Mouse (Mus musculus): ENCODE results near the gene Col17a1.

Col17a1 gene
- long read RNA-seq, experiment 1, result 0 reads
- long read RNA-seq, experiment 2, result 0 reads

DNA sequence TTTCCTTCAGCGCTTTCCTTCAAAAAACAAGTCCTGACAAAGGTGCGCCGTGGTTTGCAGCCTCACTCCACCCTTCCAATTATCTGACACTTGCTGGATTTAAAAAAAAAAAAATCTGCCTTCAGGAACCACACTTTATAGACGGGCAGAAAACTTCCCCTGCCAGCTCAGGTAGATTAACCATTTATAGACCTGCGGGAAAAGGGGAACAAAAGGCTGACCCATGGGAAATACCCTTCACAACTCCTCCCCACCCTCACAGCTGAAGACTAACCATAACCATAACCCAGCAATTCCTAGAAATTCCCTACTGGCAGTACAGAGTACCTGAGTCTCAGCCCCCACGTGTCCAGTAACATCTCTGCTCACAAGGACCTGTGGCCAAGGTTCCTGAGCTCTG, at the start of gene Col17a1:
TSS of gene Col17a1 (minus strand) at position 101 of the 400 bp plus-strand sequence.
- intact Hi-C loops (cut with DNase I), result no loop called here

DNA sequence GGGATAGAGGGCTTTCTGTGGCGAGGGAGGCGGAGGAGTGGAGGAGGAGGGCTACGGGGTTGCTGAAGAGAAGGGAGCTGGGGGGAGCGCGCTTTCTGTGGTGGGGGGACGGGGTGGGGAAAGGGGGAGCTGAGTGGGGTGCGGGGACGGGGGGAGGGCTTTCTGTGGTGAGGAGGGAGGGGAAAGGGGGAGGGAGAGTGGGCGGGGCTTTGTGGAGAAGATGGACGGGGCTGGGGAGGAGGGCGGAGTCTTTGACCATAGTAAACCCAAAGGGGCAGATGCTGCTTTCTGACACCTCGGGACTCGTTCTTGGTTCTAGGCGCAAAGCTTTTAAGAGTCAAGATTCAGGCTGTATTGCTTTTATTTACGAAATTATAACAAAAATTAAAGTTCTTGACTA, 40.0 kb upstream of the Col17a1 start:
- intact Hi-C loops (cut with DNase I), result loop anchor here (10.0 kb wide), 1 partner anchor 217 kb away; no protein-coding TSS in a partner anchor

DNA sequence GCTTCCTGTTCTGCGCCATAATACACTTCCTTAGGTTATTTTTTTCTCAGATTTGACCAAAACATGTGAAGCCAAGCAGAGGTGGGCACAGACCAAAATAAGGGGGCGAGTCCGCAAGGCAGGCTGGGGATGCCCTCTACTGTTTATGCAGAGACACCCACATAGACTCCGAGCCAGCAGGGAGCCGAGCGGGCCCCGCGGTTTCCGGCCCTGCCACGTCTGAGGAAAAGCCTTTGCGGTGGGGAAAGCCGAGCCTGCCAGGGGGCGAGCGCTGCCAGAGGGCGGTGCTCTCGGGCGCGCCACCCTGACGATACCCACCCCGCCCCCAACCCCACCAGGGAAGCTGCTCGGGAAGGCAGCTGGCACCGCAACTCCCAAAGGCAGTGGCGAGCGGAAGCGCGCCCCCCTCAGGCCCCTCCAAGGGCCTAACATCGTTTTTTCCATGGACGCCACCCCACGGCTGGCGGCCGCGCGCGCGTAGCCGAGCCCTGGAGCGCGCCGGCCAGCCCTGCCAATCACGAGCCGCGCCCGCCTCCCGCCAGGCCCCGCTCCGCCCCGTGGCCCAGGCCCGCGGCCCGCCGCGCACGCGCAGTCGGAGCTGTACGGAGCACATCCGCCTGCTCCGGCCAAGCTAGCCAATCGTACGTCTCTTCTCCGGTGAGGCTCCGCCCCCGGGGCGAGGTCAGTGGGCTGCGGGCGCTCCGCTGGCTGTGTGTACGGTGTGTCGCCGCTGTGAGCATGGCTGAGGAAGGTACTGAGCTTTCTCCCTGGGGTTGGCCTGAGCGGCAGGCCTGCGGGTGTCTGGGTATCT, 39.4 kb upstream of the Col17a1 start, which contains the start of gene Sfr1:
TSS of gene Sfr1 (plus strand) at position 612 of the 811 bp plus-strand sequence.
- intact Hi-C loops (cut with DNase I), result loop anchor here (10.0 kb wide), 1 partner anchor 216 kb away; no protein-coding TSS in a partner anchor

DNA sequence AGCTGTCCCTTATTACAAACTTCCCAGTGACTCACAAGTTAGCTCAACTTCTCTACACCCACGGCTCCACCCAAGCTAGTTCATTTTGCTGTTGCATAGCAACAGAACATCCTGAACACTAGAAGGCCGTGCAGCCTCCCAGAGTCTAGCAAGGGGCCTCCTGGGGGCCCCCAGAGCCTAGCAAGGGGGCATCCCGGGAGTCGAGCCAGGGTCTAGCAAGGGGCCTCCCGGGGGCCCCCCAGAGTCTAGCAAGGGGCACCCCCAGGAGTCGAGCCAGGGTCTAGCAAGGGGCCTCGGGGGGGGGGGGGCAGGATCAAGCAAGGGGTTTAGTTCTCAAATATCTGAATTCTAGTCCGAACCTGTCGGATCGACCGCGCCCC, 38.8 kb upstream of the Col17a1 start:
- intact Hi-C loops (cut with DNase I), result loop anchor here (10.0 kb wide), 1 partner anchor 216 kb away; no protein-coding TSS in a partner anchor

DNA sequence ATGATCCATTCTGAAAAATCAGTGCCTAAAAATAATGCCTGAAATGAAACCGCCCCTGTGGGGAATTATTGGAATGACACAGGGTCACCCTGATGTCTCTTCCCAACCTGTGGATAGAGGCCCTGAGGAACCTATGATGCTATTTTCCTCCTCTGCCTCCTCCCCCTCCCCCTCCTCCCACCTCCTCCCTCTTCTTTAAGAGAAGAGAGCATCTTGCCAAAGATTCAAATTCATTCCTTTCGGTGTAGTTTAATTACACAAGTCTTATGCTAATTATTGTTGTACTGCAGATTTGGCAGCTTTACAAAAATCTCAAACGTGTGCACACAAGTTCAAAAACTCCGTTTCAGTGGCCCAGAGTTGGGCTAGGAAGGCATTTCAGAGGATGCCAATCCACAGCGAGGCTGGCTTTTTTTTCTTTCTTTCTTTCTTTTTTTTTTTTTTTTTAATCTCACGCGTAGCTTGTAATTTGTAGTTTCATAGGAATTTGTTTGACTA, 33.8 kb upstream of the Col17a1 start:
- intact Hi-C loops (cut with DNase I), result no loop called here

DNA sequence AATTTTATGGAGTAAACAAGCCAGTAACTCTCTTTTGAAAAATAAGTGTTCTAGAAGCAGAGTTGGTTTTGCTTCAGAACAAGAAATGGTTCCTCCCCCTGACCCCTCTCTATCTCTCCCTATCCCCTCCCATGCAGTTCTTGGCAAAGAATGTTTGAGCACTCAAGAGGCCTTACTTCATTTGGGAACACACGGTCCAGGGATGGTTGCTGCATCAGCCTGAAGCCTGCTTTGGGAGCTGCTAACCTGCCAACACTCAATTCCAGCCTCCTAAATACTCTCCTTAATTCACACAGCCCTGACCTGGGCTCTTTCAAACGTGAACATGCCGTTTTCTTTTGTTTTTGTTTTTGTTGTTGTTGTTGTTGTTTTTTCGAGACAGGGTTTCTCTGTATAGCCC, 33.0 kb upstream of the Col17a1 start:
- intact Hi-C loops (cut with DNase I), result no loop called here

DNA sequence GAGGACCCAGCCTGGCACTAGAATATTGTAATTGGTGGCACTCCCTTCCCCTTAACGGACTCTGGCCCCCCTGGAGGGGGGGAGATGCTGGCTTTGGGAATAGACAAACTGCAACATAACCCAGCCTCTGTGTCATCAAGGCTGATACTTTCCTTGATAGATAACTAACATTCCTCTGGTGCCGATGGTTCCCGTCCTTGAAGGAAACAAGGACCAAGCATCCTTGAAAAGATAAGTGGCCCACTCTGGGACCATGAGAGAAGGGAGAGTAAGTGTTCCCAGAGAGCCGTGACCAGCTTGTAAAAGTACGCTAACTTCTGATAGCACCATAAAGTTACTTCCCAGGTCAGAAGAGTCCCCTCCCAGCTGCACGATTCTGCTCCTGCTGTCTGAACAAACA, 30.6 kb upstream of the Col17a1 start:
- intact Hi-C loops (cut with DNase I), result no loop called here

DNA sequence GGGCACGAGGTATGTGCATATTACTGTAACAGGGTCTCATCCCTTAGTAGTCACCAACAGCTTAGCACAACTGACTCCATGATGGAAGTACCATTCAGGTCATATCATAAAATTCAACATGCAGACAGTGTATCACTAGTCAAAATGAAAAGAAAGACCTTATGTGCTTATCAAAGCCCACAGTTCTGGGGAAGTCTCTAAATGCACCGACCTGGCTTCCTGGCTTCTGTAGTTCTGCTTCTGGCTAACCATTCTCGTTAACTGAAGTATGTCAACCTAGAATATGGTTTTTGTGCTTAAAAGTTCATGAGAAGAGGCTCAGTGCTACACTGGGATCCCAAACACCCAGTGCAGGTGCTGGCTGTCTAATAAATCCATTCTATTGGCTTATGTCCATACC, 27.3 kb upstream of the Col17a1 start:
- intact Hi-C loops (cut with DNase I), result no loop called here

DNA sequence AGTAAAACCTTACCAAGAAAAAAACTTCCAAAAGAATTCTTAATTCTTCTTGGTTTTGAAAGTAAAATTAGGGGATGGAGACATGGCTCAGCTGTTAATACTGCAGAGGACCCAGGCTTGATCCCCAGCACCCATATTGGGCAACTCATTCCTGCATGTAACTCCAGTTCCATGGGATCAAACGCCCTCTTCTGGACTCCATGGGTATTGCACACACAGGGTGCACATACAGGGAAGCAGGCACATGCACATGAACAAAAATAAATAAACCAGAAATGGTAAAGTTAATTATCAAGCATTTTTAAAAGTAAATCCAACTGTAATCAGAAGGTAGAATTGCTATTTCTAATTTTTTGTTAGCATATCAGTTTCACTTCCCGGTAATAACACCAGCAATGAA, 24.2 kb upstream of the Col17a1 start:
- intact Hi-C loops (cut with DNase I), result no loop called here

DNA sequence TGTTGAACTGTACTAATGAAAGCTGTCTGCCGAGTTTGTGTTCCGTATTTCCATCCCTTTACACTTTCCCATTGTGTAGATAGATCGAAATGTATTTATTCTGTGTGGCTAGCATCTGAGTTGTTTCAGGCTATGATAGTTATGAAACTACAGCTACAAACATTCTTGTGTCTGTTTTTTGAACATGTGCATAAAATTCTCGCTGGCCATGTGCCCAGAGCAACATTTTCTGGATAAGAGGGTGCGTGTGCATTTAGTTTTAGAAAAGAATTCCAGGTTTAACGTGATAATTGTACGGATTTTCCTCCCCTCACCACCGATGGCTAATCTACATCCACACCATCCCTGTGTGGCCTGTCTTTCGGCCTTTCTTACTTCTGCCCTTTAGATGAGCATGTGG, 21.6 kb upstream of the Col17a1 start:
- intact Hi-C loops (cut with DNase I), result no loop called here

DNA sequence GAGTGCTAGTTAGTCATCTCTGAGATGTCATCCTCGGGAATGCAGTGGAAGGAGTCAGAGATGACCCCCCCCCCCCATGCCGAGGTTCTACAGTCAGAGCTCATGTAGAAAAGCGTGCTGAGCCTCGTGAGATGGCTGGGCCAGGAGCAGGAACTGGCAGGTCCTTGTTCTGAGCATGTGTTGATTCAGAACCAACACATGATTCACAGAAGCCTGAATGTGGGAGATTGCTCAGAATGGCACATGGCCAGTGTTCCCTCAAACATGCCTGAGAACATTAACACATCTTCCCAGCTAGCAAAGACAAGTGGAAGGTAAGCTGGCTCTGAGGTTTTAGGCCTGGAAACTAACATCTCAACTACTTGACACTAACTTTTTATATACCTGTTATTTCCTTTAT, 18.5 kb upstream of the Col17a1 start:
- intact Hi-C loops (cut with DNase I), result no loop called here

DNA sequence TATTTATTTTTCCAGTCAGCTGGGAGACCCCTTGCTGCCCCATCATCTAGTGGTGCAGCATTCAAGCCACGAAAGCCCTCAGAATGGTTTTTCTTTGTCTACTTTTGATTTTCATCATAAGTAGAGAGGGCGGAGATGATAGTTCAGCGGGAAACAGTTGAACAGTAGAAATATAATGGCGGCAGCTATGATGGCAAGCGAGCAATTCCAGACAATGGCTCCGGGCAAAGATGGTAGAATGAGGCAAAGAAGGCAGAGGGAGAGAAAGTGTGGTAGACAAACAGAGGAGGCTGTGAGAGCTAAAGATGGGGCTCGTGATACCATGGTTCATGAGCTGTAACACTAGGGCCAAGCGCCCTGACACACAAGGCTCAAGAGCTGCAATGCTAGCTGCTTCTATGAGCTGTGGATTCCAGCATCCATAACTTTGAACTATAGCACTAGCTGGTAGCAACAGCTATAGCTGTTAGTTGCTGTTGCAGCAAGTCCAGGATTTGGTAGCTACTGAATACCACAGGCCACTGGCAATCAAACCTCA, 13.9 kb upstream of the Col17a1 start:
- intact Hi-C loops (cut with DNase I), result no loop called here

DNA sequence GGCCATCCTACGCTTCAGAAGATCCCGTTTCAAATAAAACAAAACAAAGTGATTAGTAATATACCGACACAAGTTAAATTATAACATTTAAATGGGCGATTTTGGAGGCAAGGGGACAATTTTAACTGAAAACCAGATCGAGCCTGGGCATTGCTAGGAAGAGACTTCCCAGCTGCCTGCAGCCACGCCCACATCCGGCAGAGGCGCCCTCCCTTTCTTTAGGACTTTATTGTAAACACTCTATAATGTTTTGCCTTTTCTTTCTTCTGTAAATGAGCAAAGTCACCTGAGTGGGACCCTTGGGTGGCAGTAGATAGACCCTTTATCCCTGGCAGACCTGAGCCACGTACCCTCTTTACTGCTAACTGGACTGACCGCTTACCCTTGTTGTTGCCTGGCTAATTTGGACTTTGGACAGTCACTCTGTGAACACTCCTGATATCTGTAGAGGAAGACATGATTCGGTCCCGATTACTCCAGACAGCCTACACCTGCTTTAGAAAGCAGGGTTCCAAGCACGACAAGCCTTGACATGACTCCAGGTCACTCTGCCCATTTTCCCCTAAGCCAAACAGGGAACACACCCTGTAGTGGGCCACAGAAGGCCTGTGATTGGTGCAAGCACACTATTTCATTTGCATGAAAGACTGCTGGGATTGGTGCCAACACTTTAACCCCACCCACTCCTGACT, 13.3 kb upstream of the Col17a1 start:
- intact Hi-C loops (cut with DNase I), result no loop called here

DNA sequence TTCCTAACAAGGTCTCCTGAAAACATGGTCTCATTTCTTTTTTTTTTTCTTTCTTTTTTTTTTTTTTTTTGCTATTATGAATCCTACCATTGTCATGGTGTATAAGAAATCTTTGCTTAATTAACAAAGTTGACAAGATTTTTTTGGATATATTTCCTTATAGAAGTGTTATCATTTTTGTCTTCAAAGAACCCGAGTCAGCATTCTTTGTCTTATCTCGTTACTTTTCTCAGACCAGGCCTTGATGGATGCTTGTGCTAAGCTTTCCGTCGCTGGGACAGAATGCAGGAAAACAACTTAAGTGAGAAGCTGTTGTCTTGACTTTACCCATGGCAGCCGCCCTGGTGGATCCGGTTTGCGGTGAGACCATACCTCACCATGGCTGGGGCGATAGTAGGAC, 8.6 kb upstream of the Col17a1 start:
- intact Hi-C loops (cut with DNase I), result no loop called here

DNA sequence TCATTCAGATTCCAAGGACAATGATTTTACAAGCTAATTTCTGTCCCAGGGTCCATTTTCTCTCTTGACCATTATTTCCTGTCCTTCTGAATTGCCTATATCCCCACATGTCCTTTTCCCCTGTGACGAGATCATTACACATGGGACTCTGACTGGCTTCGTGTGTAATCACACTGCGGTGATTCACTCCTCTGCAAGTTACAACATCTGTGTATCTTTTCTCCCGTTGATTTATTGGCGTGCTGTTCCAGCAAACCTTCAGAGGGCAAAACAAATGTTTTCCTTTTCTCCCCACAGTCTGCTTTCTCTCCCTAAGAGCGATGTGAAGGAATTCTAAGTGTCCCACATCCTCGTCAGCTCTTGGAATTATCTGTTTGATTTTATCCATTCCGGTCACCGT, 7.8 kb upstream of the Col17a1 start:
- intact Hi-C loops (cut with DNase I), result no loop called here

DNA sequence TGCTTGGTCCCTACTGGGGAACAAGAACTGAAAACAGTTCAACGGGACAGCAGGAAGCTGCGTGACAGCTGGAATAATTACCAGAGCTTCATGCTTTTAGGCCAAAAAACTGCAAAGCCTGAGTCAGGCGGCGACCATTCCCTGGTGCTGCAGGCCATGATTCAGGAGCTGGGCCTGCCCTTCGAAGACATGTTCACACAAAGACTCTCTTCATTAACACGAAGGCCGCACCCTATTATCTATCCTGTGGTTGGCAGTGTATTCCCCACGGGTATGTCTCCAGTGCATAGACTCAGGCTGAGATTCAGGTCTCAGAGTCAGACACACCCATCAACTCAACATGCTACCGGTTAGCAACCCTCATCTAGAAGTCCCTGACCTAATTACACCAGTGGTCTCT, 6.4 kb upstream of the Col17a1 start:
- intact Hi-C loops (cut with DNase I), result no loop called here

DNA sequence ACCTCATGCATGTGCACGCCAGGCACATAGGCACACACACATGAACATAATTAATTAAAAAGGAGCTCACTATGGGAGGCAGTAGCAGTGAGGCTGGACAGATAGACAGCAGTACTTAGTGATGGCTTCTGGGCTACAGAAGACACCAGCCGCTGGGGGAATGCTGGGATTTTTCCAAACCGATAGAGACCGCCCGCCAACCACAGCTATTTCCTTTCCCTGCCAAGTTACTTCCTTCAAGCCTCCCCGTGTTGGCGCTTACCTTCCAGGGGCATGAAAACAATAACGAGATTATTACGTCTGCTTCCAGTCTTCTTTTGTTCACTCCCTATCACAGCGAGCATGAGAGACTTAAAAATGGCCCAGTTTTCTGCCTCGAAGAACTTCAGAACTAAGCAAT, 5.2 kb upstream of the Col17a1 start:
- intact Hi-C loops (cut with DNase I), result no loop called here

DNA sequence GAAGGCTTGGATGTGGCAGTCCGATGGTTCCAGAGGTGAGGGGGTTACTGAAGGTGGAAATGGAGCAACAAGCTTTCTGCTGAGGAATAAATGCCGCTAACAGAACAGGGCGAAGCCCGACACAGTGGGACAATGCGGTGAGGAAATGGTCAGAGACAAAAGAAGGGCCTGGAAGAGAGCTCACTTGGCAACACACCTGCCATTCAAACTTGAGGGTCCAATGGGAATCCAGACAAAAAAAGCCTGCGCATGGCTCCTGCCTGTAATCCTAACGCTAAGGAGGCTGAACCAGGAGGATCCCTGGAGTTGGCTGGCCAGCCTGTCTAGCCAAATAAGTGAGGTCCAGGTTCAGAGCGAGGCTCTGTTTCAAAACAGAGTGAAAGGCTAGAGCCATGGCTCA, 4.5 kb upstream of the Col17a1 start:
- intact Hi-C loops (cut with DNase I), result no loop called here

DNA sequence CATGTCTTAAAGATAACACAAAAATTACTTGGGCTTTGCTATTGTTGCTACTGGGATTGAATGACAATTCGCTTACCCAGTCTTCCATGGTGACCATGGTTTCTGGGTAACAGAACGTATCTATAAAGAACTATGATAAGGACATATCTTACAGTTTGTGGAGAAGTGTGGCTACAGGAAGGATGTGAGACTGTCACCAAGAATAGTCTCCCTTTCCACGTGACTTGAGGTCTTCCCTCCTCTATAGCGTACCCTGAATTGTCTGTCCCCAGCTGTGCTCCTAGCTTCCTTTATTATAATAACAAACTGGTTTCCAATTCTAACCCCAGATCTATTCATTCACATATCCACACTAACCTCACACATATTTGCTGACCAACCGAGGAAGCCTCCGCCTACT, 3.8 kb upstream of the Col17a1 start:
- intact Hi-C loops (cut with DNase I), result no loop called here

DNA sequence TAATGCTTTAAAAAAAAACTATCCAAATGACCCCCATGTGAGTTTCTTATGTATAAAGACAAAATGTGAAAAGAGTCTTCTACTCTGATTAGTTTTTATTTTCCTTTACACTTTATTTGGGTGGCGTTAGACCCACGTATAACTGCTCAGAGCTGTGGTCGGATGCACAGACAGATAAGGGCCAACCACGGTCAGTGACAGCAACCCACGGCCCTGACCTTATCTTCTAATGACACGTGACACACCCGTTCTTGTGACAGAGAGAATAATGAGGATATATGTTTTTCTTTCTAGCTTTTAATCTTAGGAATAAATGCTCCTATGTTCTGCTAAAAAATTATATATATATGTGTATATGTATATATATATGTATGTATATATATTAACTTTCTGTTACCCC, 2.3 kb downstream of the Col17a1 start:
- intact Hi-C loops (cut with DNase I), result no loop called here

DNA sequence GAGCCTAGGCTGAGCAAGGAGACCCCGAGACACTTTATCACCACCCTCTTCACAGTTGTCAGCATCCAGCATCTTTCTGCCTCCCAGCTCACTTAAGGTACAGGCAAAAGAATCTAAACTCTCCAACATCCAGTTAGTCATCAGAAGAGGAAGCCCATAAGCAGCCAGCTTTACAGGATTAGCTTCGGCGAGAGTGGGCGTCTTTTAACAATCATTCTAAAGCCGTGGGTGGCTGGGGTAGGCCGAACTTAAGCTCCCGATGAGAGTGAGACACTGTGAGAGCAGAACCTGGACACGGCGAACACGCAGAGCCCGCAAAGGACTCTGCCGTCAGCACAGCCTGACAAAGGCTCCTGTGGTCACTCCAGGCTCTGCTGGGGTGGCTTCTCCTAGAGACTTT, 13.2 kb downstream of the Col17a1 start:
- intact Hi-C loops (cut with DNase I), result no loop called here

DNA sequence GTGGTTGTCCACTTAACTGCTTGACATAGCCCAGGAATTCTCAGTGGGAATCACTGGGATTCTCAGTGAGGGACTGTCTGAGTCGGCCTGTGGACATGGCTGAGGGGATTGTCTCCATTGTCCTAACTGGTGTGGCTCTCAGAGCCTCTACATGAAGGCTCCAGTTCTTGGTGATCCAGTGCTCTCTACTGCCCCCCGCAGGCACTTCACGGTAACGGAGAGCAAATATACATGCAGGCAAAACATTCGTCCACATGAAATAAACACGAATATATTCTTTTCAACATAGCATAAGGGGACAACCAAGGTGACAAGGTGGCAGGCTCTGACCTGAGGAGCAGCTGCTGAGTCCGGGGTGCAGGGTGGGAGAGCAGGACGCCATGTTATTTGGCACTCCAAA, 17.5 kb downstream of the Col17a1 start:
- intact Hi-C loops (cut with DNase I), result no loop called here

Measured in adrenal gland (tissue).